Mouse (Mus musculus) stomach, postnatal 0 days (tissue): ENCODE results near the gene Gorasp2.

ENCODE experiments used
- CTCF ChIP-seq: IDR thresholded peaks from 2 replicates; pipeline ENCODE4 v1.5.1; 2016; ENCODE audit warnings: antibody characterized with exemption, low read depth, mild to moderate bottlenecking, moderate library complexity
- EP300 ChIP-seq: optimal IDR thresholded peaks from 2 replicates; pipeline ENCODE3; 2016; ENCODE audit warnings: antibody characterized with exemption

DNA sequence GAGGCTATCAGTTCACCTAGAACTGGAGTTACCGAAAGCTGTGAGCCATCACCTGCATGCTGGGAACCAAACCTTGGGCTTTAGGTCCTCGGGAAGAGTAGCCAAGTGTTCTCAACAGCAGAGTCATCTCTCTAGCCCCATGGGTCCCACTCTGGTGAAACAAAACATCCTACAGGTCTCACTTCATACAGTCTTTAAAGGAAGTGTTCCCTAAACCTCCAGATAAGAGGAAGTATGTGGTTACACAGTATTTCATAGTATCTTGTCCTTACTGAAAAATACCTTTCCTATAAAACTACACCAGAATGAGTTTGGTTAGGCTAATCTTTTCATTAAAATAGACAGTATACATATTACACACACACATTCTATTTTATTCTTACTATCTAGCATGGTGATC, 81.2 kb downstream of the Gorasp2 start:
- TF ChIP-seq CTCF (no peak), EP300 (no peak)
